Mouse (Mus musculus) forebrain, embryonic 10.5 days (tissue): Measurements from ENCODE around the gene Gm4778. TPM values are rescaled to one million over a fixed set of nuclear protein-coding genes. Genes with fewer than 3 reads are reported as not detected.
"Not testable (repeated sequence)": the region's sequence is repeated elsewhere in the genome, so short reads cannot be mapped to it uniquely, and the experiment has no call there.

Experiments used
- DNase-seq: peaks from one replicate; pipeline ENCODE4 v3.0.0-alpha.2; 2017; ENCODE audit warnings: low spot score; ENCODE audit errors: extremely low spot score
- H3K27ac ChIP-seq: fragments of 300-500 bp; sonication (generic); 2 replicates; pipeline ENCODE4 v1.5.1; 2016; ENCODE audit warnings: mild to moderate bottlenecking
- H3K27me3 ChIP-seq: fragments of 300-500 bp; sonication (generic); 2 replicates; pipeline ENCODE4 v1.6.1; 2016; ENCODE audit warnings: mild to moderate bottlenecking; ENCODE audit not compliant: poor library complexity, severe bottlenecking
- H3K36me3 ChIP-seq: fragments of 300-500 bp; sonication (generic); replicated peaks from 2 replicates; pipeline ENCODE4 v1.6.1; 2016; ENCODE audit warnings: mild to moderate bottlenecking, moderate library complexity
- H3K4me1 ChIP-seq: fragments of 300-500 bp; sonication (generic); 2 replicates; pipeline ENCODE4 v1.6.1; 2016
- H3K4me3 ChIP-seq: fragments of 300-500 bp; sonication (generic); 2 replicates; pipeline ENCODE4 v1.5.1; 2016; ENCODE audit warnings: mild to moderate bottlenecking, moderate library complexity
- H3K9me3 ChIP-seq: fragments of 300-500 bp; sonication (generic); 2 replicates; pipeline ENCODE4 v1.6.1; 2016; ENCODE audit warnings: mild to moderate bottlenecking, moderate library complexity
- WGBS: fragments of 180-500 bp; shearing (Covaris S2); methylation state at CpG from one replicate; pipeline ENCODE4 v1.1.7; 2016; 5-methylcytosine and 5-hydroxymethylcytosine counted together
- polyA plus RNA-seq: library from polyadenylated mRNA; unstranded; fragments of >200 nt; fragmentation: Nextera tagmentation; extraction: Ambion mirVana; gene quantifications from 2 replicates; pipeline ENCODE4 v1.2.1, GENCODE M21; 2016

Gm4778 gene
- not detected in 2 replicates for polyA plus RNA-seq

DNA sequence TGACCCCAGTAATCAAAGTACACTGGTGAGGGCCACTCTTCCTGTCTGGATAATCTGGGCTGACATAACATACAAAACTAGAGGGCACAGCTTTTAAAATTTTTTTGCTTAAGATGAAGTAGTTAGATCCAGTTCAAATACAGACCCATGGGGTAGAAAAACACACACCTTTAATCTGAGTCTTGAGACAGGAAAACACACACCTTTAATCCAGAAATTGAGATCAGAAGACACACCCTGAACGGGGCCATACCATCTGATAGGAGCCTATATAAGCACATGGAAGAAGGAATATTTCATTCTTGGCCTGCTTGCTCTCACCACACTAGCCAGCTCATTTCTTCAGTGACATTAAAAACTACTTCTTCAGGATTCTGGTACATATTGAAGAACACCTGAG is at the start of gene Gm4778:
Gm4778 (plus strand) TSS at position 301 of the 400 bp plus-strand sequence.
- DNase-seq, H3K4me1 ChIP-seq, H3K36me3 ChIP-seq, H3K4me3 ChIP-seq, H3K9me3 ChIP-seq, H3K27ac ChIP-seq, H3K27me3 ChIP-seq: not testable (repeated sequence)
- 92% methylated on average over 1 of the region's 1 CpGs for WGBS

DNA sequence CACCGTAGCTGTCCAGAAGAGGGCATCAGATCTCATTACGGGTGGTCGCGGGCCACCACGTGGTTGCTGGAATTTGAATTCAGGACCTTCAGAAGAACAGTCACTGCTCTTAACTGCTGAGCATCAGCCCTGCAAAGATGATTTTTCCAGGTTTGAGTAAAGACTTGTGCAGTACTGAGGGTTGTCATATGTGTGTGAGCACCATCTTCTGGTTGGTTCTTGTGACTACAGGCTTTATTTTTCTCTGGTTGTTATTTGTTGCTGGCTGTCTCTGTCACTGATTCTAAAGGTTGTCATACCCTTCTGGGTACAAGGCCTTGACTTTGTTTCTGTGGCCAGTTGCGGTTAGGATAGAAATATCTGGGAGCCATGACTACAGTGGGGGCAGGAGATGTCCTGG is 3.2 kb upstream of the Gm4778 start:
- Histone ChIP-seq H3K4me1 (no peaks in the 10 kb centered on the region), H3K27ac (no peak overlapping the region), H3K4me3 (no peak overlapping the region), H3K9me3 (no peaks in the 10 kb centered on the region), H3K27me3 (no peaks in the 10 kb centered on the region), H3K36me3 (no peaks in the 10 kb centered on the region)
- WGBS: 52% methylated on average over 6 of the region's 6 CpGs
- no peak for DNase-seq

DNA sequence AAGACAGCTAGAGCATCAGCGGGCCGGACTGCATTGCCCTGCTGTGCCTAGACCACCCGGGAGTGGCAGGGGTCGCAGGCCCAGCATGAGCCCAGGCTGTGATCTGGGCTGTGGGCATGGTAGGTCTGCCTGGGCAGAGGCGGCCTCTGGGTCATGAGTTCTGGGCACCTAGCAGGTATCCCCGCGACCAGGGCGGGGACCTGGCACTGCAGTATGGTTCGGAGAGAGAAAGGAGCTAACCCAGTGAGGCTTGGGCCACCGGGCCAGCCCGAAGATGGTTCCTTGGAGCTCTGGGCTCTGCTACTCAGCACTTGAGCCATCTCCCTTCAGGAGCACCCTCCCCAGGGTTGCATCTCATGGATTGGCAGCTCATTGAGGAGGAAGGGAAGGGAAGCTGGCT is 12.2 kb downstream of the Gm4778 start:
- no peaks in the 10 kb centered on the region for H3K27me3 ChIP-seq
- no peak overlapping the region for H3K27ac ChIP-seq
- no peaks in the 10 kb centered on the region for H3K9me3 ChIP-seq
- DNase-seq: no peak
- no peaks in the 10 kb centered on the region for H3K36me3 ChIP-seq
- no peaks in the 10 kb centered on the region for H3K4me1 ChIP-seq
- 87% methylated on average over 11 of the region's 11 CpGs for WGBS
- H3K4me3 ChIP-seq: no peak overlapping the region

DNA sequence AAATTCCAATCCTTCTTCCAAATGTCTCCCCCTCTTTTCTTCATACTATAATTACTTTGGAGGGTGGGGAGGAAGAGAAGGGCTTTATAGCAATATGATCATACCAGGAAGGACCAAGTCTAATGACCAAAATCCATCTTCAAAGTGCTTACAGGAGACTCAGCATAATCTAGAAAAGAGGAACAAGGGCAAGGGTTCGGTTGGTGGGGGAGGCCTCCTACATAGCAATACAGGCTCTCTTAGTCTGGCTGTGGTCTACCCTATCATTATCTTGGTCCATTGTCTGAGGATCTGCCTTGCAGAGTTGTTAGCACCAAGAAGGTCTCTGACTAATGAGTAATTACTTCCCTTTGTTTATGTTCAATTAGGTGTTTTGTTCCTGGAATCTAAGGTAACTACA is 41.6 kb downstream of the Gm4778 start:
- Histone ChIP-seq H3K9me3 (no peaks in the 10 kb centered on the region), H3K4me1 (peaks cover 11% of the 10 kb centered on the region; the same call in 1 of the 2 replicates), H3K27me3 (no peaks in the 10 kb centered on the region), H3K4me3 (no peak overlapping the region), H3K27ac (no peak overlapping the region), H3K36me3 (no peaks in the 10 kb centered on the region)
- WGBS: 75% methylated on average over 1 of the region's 1 CpGs
- no peak for DNase-seq

DNA sequence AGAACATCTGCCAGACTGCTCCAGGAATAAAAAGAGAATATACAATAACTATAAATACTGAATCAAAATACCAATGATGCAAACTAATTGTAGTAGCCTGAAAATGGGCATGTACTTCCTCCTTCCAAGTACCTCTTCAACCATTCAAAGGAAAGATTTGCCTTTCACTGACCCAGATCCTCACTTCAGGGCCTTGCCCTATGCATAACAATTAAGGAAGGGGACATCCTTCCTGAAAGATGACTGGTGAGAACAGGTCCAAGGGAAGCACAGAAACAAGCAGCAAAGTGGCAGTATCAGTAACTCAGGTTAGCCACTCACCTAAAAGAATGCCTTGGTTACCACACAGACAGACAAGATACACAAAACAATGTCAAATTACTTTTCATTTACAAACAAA is 43.1 kb downstream of the Gm4778 start:
- H3K27me3 ChIP-seq: no peaks in the 10 kb centered on the region
- H3K9me3 ChIP-seq: no peaks in the 10 kb centered on the region

DNA sequence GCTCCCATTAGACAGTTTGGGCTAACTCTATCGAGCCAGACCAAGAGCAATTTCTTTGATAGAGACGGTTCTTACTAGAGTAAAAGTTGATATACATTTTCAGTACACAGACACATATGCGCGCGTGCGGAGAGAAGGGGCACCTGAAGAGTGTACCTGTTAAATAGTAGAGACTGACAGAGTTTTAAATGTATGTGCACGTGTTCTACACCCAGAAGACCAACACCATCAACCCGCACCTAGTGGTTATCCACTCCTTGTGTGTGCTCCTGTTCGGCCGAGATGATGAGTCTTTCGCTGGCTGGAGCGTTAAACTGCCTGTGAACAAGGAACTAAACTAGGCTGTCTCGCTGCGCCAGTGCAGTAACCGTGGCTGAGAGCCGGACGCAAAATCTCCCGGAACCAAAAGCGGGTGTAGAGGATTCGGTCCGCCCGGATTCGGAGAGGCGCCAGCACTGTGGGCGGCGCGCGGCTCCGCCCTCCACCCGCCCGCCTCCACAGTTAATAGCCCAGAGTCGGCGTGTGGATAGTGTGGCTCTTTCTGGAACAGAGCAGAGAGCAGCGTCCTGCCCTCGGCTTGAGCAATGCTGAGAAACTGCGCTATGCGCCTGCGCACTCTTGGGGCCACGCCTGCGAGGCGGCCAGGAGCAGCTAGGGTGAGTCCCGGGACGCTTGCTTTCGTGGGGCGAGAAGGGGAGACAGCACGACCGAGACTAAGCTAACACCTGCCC is 46.0 kb downstream of the Gm4778 start, which contains the start of gene Them4:
Them4 (plus strand) TSS at position 457 of the 731 bp plus-strand sequence.
- no peaks in the 10 kb centered on the region for H3K9me3 ChIP-seq
- DNase-seq: peak; percentile 91
- peak within 1 kb of the TSS; percentile 67 for H3K4me3 ChIP-seq
- peaks cover 18% of the 10 kb centered on the region for H3K4me1 ChIP-seq
- no peaks in the 10 kb centered on the region for H3K27me3 ChIP-seq
- H3K36me3 ChIP-seq: no peaks in the 10 kb centered on the region
- WGBS: 2% methylated on average over 47 of the region's 47 CpGs
- H3K27ac ChIP-seq: peak within 1 kb of the TSS; percentile 85

More for the DNA sequence above, 43.1 kb downstream of the Gm4778 start:
- H3K4me3 ChIP-seq: no peak overlapping the region
- no peaks in the 10 kb centered on the region for H3K36me3 ChIP-seq
- DNase-seq: no peak
- H3K27ac ChIP-seq: no peak overlapping the region
- peaks cover 18% of the 10 kb centered on the region for H3K4me1 ChIP-seq

DNA sequence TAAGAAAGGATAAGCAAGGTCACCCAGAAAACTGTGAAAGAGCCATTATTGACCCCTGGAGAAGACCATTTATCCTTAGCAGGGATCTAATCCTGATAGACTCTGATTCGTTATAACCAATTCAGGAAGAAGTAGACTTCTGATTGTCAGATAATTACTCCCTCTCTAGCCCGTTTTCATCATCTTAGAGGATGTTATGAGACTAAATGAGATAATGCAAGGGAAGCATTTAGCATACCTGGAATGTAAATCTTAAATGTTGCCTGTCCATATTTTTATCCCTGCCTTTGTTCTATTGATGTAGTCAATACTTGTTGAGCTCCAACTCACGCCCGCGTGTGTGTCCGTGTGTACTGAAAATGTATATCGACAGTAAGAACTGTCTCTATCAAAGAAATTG is 46.7 kb downstream of the Gm4778 start:
- H3K9me3 ChIP-seq: no peaks in the 10 kb centered on the region
- H3K27me3 ChIP-seq: no peaks in the 10 kb centered on the region
- H3K4me1 ChIP-seq: peaks cover 18% of the 10 kb centered on the region
- no peaks in the 10 kb centered on the region for H3K36me3 ChIP-seq
- H3K4me3 ChIP-seq: peak overlapping the region; percentile 67
- WGBS: 56% methylated on average over 7 of the region's 7 CpGs
- no peak for DNase-seq
- peak overlapping the region; percentile 85 for H3K27ac ChIP-seq

DNA sequence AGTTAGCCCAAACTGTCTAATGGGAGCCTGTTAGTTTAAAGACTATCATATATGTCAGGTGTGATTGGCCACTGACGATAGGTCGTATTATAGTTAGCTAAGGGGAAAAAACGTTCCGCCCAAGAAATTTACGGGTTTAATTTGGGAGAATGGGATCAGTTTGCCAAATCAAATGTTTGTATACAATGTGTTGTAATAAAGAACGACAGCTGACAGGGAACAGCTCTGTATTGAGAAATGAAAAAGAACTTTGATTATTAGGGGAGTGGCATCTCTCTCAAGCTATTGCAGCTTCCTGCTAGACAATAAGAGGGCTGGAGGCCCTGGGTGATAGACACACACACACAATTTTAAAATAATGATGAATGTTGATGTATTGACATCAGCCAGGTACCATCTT is 47.1 kb downstream of the Gm4778 start:
- Histone ChIP-seq H3K4me1 (peaks cover 18% of the 10 kb centered on the region), H3K27ac (no peak overlapping the region), H3K36me3 (no peaks in the 10 kb centered on the region), H3K27me3 (no peaks in the 10 kb centered on the region), H3K9me3 (no peaks in the 10 kb centered on the region), H3K4me3 (peak overlapping the region; percentile 67)
- WGBS: 82% methylated on average over 6 of the region's 6 CpGs
- DNase-seq: no peak

DNA sequence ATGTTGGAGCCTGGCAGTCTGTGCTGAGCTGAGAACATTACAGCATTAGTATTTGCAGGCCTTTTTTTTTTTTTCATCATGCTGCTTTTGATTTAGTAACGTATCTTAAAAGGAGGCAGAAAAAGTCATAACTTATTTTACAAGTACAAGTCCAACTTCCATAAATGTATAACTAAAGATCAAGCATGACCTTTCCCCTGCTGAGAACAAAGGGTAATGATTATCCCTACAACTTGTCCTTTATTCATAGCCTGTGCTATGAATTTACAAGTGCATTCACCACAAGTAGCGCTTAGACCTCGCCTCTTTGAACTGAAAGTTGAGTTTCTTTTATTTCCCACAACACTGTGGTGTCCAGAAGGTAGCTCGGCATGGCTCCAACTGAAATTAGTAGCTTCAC is 47.5 kb downstream of the Gm4778 start:
- DNase-seq: no peak
- H3K27me3 ChIP-seq: no peaks in the 10 kb centered on the region
- H3K27ac ChIP-seq: no peak overlapping the region
- no peaks in the 10 kb centered on the region for H3K9me3 ChIP-seq
- peaks cover 18% of the 10 kb centered on the region for H3K4me1 ChIP-seq
- no peak overlapping the region for H3K4me3 ChIP-seq
- WGBS: 93% methylated on average over 4 of the region's 4 CpGs
- H3K36me3 ChIP-seq: no peaks in the 10 kb centered on the region

Other genes with a start within 250 kb of the Gm4778 start
- gene Gm9125, start 209.2 kb upstream of the Gm4778 start, polyA plus RNA-seq: not detected in 2 replicates
- not detected in 2 replicates for gene Gm10697, start 191.4 kb upstream of the Gm4778 start, polyA plus RNA-seq
- not detected in 2 replicates for gene Gm10696, start 85.8 kb upstream of the Gm4778 start, polyA plus RNA-seq
- not detected in 2 replicates for gene Gm5286, start 67.3 kb upstream of the Gm4778 start, polyA plus RNA-seq
- gene Them4, start 46.1 kb downstream of the Gm4778 start, polyA plus RNA-seq: 6.7 and 8.1 TPM in 2 replicates
- not detected in 2 replicates for gene Them5, start 78.1 kb downstream of the Gm4778 start, polyA plus RNA-seq
- gene C2cd4d, start 98.4 kb downstream of the Gm4778 start, polyA plus RNA-seq: 0.11 and 0.40 TPM in 2 replicates
- gene Rorc, start 108.8 kb downstream of the Gm4778 start, polyA plus RNA-seq: 0.16 and 0.36 TPM in 2 replicates
- gene Lingo4, start 134.5 kb downstream of the Gm4778 start, polyA plus RNA-seq: 0.15 and 0.21 TPM in 2 replicates
- gene Tdrkh, start 149.2 kb downstream of the Gm4778 start, polyA plus RNA-seq: 37.6 and 38.1 TPM in 2 replicates
- 70.9 and 74.5 TPM in 2 replicates for gene Mrpl9, start 179.3 kb downstream of the Gm4778 start, polyA plus RNA-seq
- gene Oaz3, start 179.9 kb downstream of the Gm4778 start, polyA plus RNA-seq: 0.62 and 0.81 TPM in 2 replicates
- gene Celf3, start 214.3 kb downstream of the Gm4778 start, polyA plus RNA-seq: 34.7 and 46.8 TPM in 2 replicates
- 6.0 and 6.9 TPM in 2 replicates for gene Riiad1, start 216.3 kb downstream of the Gm4778 start, polyA plus RNA-seq